Mouse (Mus musculus) spleen, adult 18-20 months (tissue): ENCODE data around the gene Rrm2.

Experiments
- DNase-seq, 2 experiments: peaks; one replicate each; pipeline ENCODE4 v3.0.0; 2022; ENCODE audit warnings: mixed read lengths in 2 of 2

The Rrm2 gene

DNA sequence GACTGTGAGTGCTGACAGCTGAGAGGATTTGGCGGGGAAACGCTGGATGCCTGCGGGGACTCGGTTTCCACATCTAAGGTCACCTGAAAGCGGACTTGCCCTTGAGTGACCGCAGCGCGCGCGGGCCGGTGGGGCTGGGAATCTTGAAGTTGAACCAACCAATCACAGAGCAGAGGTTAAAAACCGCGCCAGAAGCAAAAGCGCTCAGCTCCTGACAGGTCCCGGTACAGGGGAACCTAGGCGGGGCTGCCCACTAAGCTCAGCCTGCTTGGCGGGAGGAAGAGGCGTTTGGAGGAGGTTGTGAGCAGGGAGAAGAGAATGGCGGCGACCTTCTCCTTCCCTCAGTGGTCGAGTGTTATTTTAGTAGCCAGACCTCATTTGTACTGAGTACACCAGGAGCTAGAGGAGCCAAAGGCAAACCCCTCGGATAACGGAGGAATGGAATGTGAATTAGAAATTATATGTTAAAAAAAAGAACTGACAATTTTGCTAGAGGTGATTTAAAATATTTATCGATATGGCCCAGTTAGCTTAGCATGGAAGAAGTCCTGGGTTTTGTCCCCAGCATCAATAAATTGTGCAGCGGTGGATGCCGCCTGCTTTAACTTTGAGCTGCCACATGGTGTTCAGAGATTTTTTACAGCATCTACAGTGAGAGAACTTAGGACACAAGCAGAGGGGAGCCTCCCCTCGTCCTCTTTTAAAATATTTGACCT, 1.1 kb upstream of the Rrm2 start:
- no peak for DNase-seq

DNA sequence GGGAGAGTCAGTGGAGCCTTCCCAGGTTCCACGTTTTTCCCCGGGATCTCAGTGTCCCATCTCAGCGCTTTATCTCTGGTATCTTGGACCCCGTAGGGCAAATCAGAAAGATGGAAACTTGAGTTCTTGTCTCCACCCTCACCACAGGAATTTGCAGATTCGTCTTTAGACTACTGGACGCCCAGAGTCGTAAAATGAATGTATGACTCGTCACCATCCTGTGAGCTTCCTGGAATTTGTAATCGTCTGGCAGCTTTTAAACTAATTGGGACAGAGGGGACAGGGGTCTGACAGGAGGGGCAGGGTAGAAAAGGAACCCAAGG, 600 bp upstream of the Rrm2 start:
- DNase-seq: no peak

DNA sequence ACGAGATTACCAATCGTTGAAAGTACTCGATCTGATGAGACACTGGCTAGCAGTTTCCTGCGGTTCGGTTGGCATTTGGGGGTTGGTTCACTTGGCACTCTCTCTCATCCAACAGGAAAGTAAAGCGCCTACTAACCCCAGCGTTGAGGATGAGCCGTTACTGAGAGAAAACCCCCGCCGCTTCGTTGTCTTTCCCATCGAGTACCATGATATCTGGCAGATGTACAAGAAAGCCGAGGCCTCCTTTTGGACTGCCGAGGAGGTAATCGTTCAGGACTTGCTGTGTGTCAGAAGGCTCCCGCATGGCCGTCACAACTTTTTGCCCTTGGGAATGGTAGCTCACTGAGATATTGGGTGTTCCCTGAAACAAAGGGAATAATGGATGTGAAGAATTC, 780 bp downstream of the Rrm2 start:
- DNase-seq: peak in 1 of 2 experiments; percentile 27

DNA sequence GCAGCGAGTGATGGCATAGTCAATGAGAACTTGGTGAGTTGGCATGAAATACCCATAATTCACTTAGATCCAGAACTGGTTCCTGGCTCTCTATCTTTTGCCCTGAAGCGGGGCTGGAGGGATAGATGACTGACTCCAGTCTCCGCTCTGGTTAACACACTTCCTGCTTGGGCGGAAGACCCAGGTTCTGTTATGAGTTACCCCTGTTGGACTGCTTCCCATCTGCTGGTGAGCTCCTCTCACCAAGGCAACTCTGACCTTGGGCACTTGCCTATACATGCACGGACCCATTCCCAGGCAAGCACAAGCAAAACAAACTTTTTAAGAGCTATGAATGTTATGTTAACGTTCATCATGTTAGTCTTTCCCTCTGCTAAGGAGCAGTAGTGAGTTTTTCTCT, 1.4 kb downstream of the Rrm2 start:
- DNase-seq: peak; percentile 21 to 28

DNA sequence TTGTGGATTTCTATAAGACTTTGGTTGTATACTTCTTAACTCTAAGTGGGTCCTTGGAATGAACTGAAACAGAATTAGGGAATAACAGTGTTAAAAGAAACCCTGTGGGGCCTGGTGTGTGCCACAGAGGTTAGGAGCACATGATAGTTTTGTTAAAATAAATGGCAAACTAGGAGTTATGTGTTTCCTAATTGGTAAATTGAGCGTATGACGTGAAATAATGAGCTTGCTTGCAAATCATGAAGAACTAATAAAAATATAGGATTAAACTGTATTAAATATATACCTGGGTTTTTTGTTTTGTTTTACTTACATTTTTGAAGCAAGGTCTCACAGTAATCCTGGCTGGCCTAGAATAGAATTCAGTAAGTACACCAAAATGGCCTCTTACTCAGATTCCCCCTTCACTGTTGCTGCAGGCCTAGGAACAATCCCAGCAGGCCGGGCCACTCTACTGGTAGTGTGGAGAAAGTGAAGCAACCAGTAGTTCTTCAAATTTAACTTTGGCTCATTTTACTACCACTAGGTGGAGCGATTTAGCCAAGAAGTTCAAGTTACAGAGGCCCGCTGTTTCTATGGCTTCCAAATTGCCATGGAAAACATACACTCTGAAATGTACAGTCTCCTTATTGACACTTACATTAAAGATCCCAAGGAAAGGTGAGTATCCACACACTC, 1.9 kb downstream of the Rrm2 start:
- peak in 1 of 2 experiments; percentile 28 for DNase-seq

DNA sequence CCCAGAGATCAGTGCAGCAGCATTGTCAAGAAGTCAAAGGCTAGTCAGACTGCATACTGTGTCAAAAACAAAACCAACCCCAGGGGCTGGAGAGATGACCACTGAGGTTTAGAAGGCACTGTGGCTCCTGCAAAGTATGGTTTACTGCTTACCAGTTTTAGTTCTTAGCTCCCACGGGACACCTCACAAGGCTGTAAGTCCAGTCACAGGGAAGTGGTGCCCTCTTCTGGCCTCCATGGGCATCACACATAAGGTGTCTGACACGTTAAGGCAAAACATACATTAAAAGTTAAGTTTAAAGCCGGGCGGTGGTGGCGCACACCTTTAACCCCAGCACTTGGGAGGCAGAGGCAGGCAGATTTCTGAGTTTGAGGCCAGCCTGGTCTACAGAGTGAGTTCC, 2.6 kb downstream of the Rrm2 start:
- DNase-seq: peak in 1 of 2 experiments; percentile 36

DNA sequence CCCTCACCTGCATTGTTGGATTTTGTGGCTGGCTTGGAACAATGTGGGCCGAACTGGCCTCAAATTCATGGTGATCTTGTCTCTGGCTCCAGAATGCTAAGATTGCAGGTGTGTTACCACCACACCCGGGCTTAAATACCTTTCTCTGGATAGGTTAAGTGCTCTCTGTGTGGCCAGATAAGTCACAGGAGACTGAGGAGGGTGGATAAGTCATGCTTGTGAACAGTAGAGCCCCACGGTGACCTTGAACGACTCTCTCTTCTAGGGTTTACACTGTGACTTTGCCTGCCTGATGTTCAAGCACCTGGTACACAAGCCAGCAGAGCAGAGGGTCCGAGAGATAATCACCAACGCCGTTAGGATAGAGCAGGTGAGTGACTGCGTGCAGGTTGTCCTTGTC, 4.4 kb downstream of the Rrm2 start:
- no peak for DNase-seq

DNA sequence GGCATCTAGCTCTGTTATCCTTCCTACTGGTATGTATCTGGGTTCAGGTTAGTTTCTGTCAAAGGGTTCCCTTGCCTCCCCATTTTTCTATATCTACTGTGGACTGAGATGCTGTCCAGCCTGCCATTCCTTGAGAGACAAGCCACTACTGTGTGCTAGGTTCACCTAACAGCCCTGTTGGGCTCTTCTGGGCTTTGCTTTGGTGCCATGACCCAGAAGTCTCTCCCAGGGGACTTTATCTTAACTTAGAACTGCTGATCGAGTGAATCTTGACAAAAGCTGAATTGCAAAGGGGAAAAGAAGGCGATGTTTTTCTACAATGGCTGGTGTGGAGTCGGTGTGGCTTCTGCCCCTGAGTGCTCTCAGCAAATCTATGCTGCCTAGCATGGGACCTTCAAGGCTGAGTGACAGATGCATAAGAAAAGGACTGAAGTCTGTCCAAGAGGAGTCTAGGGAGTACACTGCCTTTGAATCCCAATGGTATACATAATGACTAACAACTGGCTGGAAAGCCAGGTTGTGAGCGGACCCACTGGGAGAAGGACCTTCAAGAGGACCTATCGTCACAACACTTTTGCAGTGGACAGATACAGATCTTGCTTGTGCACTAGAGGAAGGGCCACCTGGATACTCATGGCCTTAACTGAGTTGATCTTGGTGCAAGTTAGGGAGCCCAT, 6.7 kb downstream of the Rrm2 start:
- DNase-seq: no peak

DNA sequence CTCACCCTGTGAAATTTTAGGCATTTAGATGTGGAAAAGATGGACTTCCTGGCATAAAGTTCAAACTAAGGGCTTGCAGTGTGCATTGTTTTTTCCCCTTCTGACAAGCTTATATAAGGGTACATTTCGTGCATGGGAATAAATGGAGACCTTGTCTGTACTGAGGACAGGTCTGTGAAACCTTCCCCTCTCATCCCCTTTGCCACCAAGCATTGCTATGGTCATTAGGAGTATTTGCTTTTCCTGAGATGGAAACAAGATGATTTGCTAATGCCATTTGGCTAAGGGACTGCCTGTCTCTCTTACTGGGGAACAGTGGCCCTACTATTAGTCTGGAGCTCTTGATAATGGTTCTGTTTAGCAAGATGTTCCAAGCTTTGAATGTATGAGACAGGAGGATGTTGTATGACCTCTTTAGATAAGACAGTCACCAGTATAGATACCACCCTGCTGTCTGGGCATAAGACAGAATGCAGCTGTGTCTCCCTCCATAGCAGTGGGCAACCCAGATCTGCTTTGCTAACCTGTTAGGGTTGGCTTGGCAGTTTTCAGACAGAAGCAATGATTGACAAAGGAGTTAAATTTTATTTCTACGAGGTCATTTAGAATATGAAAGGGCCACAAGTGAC, 7.3 kb downstream of the Rrm2 start:
- DNase-seq: no peak

DNA sequence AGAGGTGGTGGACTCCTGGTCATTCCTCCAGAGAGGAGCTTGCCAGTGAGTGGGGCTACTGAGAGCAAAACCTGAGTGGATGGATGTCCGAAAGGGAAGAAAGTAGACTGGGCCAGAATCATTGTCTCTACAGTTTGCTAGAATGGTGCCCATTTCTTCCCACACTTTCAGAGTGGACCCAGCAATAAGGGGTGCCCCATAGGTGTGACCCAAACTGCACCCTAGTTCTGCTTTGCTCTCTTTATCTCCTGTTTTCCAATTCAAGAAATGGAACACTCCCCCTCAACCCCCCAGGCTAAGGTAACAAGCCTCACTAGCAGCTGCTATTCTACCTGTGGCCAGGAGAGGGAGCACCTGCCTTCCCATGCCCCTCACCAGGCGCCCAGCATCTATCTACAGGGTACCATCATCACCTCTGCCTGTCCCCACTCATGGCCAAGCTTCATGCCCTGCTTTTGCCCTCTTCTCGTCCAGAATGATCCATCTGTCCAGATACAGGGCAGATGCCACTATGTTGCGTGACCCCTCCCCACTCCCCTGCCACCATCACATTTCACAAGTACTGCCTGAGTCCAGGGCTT, 8.8 kb downstream of the Rrm2 start:
- peak in 1 of 2 experiments; percentile 30 for DNase-seq

DNA sequence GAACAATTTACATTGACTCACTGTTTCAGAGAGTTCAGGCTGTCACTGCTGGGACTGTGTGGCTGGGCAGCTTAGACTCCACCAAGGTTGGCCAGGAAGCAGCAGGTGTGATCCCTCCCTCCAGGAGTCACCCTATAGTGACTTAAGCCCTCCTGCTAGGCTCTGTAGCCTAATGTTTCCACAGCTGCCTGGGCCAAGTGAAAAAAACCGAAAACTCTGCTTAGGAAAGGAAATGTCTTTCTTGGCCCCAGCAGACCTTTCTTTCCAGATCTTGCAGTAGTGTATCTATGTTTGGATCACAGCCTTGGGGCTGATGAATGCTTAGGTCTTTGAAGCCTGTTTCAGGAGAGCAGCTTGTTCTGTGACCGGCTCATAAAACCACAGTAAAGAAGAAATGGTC, 15.4 kb downstream of the Rrm2 start:
- no peak for DNase-seq

DNA sequence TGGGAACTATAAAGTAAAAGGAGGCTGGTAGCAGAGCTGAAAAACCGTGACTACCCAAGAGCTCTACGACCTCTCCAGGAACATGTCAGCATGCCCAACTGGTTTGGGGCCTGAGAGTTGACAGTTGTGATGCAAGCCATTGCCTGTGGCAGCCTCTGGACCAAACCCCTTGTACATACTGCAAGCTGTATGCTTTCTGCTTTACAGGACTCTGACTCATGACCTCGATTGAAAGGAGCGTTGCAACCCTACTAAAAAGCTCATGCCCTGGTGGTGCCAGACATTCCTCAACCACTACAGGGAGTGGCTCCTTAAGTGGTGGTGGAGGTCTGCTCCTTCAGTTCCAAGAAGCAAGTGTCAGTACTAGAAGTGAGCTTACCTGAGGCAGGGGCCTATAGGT, 15.8 kb downstream of the Rrm2 start:
- DNase-seq: no peak

DNA sequence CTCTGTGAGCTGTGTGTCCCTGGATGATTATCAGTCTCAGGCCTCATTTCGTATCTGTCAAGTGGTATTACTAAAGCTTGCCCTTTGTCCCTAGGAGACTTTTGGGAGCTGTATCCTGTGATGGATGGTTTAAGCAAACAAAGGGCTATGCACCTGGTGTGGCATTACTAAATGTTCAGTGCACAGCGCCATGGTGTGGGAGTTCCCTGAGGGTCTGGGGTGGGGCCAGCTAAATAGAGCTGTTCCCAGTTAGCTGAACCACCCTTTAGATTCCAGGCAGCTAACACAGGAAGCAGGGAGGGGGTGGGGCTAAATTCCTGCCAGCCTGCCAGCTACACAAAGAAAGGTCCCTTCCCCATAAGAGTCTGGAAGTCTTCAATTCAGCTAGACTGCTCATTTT, 16.3 kb downstream of the Rrm2 start:
- no peak for DNase-seq

DNA sequence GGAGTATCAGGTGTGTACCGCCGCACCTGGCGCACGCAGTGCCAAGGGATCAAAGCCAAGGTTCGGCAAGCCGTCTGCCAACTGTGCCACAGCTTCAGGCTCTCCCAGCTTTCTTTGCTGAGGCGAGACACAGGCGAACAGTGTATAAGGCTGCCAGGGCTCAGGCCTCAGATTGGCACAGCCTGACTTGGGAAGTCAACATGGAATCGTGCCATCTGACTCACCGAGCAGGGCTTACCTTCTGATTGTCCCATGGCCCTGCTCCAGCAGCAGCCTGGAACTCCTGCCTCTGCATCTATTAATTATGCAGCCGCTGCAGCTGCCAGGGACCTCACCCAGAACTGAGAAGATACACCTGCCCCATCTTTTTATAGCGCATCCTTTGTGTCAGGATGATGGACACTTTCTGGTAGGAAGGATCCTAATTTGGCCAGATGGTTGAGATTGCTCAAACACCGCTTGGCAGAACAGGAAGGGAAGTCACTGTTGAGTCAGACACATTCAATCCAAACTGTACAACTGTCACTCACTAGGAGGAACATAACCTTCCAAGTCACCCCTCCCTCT, 26.9 kb downstream of the Rrm2 start:
- no peak for DNase-seq

DNA sequence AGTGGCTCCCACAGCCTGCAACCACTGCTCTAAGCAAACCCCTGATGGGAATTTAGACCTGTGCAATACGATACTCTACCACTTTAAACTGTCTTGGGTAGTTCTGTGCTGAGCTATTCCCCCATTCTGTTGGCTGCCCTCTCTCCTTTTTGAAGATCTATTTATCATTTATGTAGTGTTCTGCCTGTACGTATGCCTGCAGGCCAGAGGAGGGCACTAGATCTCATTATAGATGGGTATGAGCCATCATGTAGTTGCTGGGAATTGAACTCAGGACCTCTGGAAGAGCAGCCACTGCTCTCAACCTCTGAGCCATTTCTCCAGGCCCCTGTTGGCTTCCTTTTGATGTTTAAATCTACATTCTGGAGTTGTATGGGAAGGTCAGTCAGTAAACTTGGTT, 28.9 kb downstream of the Rrm2 start:
- no peak for DNase-seq

DNA sequence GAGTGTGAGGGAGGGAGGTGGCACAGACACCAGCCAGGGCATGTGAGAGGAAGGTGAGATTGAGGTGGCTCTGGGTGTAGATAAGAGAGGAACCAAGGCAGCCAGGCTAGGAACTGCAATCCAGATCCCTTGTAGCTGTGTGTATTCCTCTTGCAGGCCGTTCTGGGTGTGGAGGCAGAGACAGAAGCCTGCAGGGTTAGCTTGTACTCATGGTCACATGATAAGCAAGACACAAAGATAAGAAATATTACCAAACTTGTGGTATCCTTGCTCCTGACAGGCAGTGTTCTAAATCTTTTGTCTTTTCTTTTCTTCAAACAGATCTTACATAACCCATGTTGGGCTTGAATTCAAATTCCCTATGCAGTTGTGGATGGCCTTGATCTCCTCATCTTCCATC, 31.9 kb downstream of the Rrm2 start:
- DNase-seq: no peak

DNA sequence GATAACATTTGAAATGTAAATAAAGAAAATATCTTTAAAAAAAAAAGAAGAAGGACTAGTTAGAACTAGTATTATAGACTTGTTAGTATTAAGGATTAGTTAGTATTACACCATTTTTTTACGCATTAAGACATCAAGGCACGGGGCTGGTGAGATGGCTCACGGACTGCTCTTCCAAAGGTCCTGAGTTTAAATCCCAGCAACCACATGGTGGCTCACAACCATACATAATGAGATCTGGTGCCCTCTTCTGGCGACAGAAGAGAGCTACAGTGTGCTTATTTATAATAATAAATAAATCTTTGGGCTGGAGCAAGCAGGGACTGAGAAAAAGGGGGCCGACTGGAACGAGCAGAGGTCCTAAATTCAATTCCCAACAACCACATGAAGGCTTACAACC, 33.5 kb downstream of the Rrm2 start:
- peak in 1 of 2 experiments; percentile 8 for DNase-seq

DNA sequence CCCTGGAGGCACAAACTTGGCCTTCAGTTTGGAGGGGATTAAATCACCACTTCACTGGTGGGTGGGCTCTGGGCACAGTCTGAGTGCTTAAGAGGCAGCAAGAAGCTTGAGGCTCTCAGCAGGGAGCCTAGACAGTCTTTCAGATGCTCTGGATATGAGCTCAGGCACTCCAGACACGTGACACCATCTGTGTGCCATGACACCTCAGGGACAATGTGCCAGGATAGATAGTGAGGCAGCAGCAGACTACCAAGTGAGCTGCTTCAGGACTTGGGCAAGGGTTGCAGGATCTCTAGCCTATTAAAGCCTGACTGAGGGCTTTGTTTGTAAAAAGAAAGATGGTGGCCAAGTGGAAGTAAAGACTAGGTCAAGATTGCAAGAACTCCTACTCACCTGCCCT, 36.3 kb downstream of the Rrm2 start:
- no peak for DNase-seq

DNA sequence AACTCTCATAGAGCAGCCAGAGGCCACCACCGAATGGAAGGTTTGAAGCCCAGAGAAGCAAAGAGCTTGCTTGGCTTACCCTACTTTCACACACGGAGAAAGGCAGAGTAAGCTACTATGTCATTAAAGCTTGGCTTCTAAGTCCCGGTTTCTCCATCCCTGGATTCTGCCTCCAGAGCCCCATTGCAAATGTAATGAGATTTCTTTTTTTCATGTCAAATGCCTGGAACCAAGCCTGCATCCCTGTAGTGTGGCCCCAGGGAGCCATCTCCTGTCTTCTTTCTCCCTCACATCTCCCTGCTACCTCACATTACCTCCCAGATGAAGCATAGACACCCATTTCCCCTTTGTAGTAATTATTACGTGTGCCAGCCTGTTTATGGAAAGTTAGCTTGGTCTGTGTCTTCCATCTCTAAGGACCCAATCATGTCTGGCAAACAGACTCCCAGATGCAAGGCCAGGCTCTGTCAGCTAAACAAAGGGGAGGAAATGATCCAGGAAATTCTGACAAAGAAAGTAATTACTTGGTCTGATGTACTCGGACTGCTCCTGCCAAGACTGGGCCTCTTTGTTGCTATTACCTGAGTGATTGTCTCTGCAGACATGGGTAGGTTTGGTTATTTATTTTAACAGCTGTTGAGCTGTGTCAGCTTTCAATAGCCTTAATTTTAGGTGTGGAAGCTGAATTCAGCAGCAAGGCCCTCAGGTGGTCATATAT, 38.7 kb downstream of the Rrm2 start:
- DNase-seq: no peak

DNA sequence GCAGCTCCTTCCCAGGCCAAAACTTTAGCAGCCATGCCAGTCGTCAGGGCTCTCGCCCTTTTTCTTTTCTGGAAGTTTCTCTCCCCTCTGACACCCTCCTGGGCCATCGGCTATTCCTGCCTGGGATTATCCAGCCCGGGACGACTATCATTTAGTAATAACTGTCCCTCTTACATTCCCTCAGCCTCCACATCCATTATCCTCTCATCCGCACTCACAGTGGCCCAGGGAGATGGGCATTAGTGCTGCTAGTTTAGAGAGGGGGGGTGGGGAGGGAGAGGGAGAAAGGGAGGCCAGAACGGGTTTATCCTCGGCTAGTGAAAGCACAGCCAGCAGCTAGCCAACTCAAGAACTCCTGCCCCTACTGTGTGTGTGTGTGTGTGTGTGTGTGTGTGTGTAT, 39.3 kb downstream of the Rrm2 start:
- DNase-seq: no peak

DNA sequence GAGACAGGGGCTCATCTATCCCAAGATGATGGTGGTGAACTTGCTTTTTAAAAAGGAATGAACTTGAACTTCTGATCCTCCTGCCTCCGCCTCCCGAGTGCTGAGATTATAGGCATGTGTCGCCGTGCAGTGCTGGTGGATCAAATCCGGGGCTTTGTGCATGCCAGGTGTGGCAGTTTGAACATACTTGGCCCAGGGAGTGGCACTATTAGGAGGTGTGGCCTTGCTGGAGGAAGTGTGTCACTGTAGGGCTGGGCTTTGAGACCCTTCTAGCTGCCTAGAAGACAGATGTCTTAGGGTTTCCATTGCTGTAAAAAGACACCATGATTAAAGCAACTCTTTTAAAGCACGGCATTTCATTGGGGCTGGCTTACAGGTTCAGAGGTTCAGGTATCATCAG, 42.5 kb downstream of the Rrm2 start:
- DNase-seq: no peak

DNA sequence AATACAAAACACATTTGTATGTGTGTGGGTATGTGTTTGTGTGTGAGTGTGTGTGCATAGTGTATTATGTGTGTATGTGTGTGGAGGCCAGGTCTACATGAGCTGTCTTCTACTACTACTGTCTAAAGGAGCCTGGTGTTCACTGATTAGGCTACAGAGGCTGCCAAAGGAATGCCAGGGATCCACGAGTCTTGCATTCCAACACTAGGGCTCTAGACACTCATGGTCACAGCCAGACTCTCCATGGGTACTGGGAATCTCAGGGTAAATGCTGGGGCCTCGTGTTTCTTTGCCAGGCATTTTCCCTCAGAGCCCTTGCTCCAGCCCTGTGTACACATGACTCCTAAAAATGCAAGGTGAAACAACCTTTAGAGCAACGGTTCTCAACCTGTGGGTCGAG, 45.6 kb downstream of the Rrm2 start:
- no peak for DNase-seq

DNA sequence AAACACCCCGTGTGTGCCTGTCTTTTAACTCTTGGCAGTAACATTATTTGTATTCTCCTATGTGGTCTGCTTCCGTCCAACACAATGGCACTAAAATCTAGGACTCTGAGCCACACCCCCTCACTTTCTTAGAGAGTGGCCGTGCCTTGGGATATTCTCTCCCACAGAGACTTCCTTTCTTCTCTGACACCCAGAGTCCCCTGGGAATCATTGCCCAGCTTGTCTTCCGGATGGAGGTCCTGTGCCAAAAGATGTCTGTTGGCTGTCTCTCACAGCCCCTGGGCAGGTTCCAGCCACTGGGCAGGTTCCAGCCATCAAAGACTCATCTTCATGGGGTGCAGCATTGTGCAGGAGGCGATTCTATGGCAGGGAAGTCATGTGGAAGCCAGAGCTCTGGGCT, 46.7 kb downstream of the Rrm2 start:
- DNase-seq: no peak
